Mouse (Mus musculus) thymus, postnatal 14 days (tissue): ENCODE results near the gene Rfx4.

ENCODE experiments used
- DNase-seq: peaks from one replicate; pipeline ENCODE4 v3.0.0; 2021

The Rfx4 gene

DNA sequence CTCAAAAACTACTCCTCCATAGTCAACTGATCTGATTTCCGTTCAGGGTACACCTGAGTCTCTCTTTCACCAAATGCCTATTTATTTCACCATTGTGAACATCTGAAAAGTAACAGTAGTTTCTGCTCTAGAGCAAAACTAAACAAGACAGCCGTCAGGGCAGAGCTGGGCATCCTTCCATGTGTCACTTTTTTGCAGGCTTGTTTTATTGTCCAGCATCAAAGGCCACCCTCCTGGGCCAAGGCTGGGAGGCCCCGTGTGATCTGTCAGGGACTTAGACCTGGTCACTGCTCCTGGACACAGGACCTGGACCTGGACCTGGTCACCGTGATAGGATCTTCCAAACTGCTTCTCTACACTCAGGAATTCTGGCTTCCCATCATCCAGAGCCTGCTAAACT, 116.1 kb downstream of the Rfx4 start:
- no peak for DNase-seq

DNA sequence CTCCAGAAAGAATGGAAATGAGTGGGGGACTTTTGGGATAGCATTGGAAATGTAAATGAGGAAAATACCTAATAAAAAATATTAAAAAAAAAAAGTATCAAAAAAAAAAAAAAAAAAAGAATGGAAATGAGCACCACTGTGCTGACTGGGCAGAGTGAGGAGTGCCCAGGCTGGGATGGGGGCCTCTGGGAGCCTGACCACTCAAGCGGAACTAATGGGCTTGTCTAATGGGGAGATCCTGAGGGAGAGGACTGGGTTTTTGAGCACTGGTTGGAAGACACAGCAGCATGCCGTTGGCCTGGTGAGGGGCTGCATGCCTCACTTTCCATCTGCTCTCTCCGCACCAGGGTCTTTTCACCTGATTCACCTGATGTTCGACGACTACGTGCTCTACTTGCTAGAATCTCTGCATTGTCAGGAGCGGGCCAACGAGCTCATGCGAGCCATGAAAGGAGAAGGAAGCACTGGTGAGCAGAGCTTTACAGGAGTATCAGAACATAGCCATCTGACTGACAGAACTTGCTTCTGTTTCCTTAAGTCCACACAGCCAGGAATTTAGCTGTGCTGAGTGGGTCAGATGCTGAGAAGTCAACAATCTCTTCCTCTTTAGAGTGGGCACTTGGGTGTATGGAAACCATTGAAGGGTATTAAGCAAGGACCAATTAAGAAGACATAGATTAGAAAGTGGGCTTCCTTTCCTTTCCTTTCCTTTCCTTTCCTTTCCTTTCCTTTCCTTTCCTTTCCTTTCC, 124.1 kb downstream of the Rfx4 start:
- no peak for DNase-seq

DNA sequence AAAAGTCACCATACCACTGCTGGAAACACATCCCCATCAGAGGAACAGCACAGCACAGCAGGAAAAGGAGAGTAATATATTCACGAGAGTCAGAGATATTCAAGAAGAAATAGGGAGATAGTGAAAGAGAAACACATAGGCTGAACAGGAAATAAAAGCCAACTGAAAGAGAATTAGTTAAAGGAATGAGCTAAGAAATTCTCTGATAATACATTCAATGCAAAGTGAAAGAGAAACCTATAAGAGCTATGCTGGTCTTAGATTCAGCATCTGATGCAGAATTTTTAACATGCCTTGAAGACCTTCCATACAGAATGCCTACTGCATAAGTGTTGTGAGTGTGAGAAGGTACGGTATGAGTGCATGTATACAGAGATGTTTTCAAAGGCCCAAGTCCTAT, 126.7 kb downstream of the Rfx4 start:
- DNase-seq = no peak

DNA sequence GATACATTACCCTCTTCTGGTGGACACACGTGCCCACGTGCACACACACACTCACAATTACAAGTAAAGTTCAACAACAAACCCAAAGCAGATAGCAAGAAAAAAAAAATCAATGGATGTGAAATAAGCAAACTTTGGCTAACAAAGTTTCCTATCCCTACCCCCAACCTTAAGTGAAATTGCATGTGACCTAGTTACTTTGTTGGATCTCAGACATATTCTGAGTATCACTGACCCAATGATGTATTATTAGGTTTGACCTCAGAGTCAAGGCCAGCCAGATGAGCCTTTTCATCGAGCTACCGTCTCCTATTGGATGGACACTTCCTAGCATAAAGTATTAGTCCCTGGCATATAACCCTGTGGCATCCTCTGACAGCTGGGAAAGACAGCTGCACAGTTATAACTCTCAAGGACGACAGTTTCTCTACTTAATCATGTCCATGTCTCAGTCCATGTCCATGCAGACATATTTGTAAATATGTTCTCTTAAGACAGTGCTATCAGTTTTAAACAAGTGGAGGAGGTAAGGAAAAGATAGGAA, 129.6 kb downstream of the Rfx4 start:
- DNase-seq = no peak

DNA sequence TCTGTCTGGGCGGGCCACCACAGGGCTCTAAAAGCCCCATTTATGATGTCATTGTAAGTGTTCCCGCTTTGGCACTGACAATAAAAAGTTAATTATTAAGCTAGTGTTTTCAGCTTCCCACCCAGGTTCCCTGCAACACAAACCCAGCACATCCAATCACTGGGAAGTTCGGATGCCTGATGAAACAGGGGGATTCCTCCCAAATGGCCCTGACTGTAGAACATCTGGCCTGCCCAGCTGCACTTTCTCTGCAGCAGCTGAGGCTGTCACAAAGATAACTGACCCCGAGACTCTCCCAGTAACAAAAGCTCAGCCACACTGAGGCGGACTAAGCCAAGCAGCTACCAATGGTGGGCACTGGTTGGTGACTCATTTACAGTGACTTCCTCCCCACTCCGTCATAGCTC, 130.4 kb downstream of the Rfx4 start:
- DNase-seq = no peak

DNA sequence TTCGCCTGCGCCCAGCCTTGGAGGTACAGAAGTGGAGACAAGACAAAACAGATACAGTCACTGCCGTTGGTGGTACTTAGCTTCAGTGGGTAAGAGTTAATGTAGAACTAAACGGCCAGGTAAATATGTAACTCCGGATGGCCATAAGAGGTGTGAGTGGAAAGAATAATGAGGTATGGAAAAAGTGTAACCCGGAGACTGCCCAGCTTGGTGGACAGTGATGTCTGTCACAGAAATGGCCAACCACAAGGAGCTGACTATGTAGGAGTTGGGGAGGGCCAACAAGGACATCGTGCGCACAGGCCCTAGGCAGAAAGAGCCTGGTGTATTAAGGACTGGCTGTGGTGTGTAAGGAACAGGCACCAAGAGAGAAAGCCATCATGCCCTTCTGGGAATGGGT, 130.9 kb downstream of the Rfx4 start:
- DNase-seq = no peak

DNA sequence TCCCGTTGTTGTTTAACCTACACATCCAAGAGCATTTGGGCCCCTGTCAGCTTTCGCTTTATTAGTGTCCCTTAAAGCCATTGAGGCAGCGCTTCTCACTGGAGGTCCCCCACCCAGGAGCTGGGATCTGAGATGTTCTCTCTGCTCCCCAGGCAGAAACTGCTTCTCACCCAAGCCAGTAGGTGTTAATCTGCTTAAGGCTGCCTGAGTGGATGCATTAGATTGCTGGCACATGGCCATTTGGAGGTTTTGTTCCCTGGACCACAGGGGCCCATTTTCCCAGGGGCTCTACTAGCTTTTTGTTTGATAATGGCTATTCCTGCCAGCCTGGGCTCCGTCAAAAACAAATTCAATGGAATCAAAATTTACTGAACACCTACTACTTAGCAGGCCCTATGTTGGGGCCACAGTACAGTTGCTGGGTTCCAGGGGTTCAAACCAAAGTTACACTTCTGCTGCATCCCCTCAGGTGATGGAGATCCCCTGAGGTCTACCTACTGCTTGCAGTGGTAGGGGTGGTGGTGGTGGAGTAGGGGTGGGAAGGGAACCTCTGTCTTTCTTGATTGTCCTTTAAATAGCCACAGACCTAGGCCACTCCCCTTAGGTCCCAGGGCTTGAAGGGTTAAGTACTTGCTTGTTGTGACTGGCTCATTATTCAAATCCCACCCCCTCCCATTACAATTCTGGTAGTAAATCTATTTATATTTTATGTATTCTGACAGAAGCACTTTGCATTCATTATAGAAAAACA, 133.4 kb downstream of the Rfx4 start:
- DNase-seq = no peak

DNA sequence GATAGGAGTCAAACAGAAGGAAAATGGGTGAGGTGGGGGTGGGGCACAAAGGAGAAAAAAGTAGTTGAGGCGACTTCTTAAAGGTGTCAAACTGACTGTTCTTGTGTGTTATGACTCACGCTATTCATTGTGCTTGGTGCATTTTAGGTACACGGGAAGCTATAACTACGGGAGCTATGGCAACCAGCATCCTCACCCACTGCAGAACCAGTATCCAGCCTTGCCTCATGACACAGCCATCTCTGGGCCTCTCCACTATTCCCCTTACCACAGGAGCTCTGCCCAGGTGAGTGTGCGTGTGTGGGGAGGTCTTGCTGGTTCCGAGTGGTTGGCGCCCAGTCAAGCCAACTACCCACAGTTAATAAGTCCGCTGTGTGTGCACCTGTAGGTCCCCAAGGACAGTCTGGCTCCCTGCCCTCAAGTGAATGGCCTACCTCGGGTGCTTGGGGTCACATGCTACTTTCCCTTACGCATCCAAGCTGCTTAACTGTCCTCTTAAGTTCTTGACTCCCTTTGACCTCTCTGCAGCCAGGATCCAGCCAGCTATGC, 140.0 kb downstream of the Rfx4 start:
- DNase-seq = no peak

DNA sequence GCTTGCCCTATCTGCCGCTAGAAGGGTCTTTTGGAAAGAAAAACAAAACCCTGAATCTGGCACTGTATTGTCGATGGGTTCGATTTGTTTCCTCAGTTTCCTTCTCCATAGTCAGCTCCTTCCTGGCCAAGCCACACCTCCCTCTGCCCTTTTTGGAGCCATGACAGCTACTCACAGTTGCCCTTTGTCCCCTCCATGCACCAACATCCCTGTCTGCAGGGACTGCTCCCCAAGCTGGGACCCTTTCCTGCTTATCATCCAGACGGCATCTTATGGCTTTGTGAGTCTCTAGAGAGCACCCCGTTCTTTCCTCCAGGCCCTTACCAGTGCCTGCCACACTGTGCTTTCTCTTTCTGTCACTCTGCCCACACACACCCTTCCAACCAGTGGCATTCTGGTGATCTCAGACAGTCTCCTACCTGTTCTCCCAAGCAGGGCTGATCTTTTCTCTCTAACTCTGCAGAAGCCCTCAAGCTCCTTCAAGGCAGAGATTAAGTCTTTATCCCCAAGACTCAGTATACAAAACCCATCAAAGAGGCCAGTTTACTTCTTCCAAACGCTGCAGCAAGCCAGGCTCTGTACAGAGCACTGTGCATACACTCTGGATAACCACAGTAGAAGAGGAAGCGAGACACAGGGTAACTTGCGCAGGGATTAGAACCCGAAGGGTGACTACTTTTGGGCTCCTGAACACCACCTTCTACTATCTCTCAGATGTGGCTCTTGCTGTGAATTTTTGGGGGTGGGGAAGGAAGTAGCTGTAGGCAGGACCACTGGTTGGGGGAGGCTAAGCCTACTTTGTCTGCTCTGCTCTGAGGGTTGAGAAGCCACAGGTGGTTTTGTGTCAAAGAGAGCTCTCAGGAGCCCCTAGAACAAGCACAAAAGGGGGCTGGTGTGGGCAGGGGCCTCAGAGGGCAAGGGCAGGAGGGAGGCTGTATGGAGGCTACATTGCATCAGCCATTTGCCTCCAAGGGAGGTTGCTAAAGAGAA, 141.4 kb downstream of the Rfx4 start:
- peak; percentile 70 for DNase-seq

DNA sequence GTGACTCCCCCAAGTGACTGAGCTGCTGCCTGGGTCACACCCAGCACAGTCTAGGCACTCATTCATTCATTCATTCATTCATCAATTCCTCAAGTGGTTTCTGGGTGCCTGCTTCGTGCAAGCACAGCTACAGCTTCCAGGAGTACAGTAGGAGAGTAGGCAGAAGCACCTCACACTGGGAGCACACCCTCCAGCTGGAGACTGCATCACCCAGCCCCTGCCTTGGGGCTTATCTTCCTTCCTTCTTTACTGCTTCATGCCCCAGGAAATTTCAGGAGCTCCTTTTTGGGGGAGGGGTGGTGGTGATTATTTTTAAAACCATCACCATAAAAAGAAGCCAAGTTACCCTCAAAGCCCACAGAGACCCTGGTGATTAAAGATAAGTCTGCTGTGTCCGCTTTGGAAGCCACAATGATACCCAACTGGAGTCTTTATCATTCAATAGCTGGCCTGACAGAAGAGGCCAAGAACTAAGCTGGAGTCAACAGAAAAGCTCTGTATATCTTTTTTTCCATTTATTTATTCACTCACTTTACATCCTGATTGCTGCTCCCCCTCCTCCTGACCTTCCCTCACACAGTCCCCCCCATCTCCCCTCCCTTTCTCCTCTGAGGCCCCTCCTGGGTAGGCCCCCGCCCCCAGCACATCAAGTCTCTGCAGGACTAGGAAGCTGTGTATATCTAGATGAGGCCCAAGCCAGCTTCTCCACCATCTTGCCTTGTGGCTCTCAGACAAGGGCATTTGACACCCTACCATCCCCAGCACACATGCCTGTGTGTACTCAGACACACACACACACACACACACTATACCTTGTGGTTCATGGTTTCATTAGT, 142.5 kb downstream of the Rfx4 start:
- DNase-seq = no peak

DNA sequence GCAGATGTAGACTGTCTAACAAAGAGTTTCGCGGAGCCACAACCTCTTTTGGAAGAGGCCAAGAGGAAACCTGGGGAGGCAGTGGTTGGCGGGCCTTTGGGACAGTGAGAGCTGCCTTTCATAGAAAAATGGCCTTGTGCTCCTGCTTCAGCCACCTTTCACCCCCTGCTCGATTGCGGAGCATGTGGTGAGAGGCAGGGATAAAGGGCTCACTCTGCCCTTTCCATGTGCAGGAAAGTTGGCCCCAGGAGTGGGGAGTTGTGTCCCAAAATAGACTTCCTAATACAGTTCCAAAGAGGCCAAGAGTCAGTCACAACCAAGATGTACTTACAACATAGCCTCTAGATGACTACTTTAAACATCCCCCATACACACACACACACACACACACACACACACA, 145.8 kb downstream of the Rfx4 start:
- DNase-seq = no peak

DNA sequence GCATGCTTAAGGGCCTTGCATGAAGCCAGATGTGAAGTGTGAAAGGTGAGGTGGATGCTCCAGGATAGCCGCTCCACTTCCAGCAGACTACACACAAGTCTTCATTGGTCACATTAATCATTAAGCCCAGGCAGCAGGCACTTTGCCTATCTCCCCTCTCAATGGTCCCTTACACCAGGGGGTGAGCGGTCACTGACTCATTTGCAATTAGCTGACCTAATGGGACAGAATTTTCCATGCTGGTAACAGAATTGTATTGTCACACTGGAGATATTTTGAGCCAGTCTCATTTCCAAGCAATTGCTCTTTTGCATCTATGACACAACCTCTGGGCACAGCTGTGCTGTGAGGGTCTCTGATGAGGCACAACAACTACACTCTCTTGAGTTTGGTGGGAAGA, 146.4 kb downstream of the Rfx4 start:
- DNase-seq = no peak

DNA sequence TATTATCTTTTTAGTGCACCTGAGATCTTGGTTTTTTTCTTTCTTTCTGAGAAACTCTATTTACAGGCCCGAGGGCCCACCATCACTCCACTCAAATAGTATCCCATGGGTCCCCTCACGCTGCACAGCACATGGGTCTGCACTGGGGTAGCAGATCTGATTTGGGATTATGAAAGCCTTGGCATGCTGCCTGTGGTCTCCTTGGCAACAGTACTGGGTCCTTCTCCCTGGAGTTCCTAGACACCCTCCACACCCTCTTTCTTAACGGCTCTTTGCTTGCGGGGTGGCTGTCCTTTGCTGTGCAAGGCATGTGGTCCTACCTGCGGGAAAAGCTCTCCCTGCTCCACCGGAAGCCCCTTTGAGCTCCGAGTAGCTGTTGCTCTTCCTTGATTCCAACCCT, 147.4 kb downstream of the Rfx4 start:
- no peak for DNase-seq

DNA sequence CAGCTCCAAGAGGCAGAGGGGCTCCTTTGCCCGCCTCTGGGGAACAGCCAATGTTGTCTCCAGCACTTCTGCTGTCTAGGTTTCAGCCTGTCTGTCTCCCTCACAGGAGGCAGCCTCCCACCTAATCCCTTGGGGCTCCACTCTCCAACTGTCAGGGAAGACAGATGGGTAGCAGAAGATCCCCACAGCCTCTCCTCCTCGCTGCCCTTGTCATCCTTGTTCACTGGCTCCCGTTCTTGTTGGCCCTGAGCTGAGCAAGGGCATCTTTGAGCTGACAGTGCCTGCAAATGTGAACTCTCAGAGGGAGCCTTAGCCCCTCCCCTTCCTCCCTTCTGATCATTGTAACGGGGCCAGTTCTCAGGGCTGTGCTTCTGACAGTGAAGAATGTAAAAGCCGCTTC, 147.9 kb downstream of the Rfx4 start:
- DNase-seq = peak; percentile 60

DNA sequence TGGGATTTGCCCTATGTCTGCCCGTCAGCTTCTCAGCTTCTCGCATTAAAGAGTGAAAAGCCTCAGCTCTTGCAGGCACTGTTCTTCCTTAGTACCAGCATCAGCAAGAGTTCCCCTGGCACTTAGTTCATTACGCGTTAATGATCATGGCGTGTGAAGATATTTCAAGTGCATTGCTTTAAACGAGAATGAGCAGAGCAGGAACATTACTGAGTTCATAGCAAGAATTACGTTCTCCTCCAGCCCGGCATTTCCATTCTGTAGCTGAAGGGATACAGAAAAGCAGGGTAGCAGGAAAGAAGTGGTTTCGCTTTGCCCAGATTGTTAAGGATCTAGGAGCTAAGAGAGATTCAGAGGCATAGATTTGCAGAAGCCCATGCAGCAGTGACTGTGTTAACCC, 151.0 kb downstream of the Rfx4 start:
- DNase-seq = no peak

DNA sequence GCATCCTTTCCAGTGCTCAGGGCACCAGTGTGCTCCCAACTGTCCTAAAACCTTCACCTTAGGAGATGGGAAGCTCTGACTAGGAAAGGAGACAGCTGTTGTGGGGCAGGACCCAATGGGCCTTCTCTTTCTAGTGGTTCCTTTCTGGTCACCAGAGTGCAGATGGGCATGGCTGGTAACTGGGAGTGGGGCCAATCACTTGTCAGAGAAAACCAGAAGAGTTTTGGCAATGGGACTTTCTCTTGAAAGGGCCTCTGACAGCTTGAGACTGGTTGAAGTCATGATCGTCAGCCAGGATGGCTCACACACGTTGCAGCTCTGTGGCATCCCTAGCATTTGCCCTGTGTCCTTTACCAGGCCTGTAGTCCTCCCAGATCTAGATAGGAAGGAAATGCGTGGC, 152.1 kb downstream of the Rfx4 start:
- no peak for DNase-seq

DNA sequence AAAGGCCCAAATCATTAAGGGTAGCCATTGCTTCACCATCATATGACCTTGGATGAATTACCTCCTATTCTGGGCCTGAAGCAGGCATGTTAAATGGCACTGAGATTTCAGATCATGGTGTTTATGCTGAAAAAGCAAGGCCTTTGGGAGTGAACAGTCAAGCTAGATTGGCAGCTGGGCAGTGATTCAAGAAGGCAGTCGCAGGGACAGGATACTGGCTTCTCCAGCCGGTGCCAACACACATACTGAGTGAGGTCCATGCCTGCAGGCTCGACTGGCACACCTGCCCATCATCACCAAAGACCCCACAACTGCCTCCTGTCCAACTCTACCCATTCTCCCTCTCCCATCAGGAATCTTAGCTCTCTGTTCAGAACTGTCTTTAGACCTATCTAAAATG, 152.6 kb downstream of the Rfx4 start:
- DNase-seq = no peak

DNA sequence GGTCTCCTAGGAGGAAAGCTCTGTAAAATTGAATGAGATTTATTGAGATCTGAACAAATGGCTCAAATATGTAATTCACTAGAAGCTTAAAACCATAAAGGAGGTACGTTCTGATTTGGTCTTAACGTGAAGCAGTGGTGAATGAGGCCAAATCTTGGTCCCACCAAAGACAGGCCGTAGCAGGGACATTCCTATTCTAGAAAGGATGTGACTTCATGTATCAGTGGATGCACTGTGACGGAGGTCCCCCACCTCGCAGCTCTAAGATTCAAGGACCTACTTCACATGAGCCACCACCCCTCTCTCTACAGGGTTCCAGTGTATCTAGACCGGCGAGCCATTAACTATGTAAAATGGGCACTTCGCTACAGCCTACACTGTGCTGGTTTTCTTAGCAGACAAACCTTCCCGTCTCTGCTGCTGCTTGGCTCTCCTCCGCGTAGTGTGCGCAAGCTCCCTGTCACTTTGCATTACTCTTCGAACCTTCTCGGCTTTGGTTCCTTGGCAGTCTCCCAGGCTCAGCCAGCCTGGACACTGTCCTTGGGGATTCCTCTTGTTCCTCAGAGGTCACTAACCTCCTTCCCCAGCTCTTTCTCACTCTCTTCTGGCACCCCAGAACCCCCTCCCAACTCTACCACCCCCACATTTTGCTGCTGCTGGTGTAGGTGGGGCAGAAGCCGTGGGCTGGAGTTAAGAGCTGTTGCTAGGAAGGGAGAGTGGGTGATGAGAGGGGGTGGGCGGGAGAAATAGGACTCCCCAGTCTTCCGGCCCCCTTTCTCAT, 153.3 kb downstream of the Rfx4 start:
- no peak for DNase-seq

DNA sequence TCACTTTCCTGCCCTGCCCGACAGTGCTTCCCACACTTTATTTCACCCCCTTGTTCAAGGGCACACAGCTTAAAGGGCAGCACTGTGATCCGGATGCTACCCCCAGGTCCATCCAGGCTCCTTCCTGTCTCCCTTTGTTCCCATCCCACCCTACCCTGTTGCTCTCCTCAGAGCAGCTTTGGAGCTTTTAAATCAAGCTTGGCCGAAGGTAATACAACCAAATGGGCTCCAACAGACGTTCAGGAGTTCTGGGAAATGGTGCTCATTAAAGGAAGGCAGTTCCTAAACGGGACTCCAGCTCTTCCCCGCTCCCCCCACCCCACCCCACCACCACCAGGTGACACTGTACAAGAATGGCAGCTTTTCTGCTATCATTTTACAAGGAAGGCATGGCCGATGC, 154.3 kb downstream of the Rfx4 start:
- no peak for DNase-seq

DNA sequence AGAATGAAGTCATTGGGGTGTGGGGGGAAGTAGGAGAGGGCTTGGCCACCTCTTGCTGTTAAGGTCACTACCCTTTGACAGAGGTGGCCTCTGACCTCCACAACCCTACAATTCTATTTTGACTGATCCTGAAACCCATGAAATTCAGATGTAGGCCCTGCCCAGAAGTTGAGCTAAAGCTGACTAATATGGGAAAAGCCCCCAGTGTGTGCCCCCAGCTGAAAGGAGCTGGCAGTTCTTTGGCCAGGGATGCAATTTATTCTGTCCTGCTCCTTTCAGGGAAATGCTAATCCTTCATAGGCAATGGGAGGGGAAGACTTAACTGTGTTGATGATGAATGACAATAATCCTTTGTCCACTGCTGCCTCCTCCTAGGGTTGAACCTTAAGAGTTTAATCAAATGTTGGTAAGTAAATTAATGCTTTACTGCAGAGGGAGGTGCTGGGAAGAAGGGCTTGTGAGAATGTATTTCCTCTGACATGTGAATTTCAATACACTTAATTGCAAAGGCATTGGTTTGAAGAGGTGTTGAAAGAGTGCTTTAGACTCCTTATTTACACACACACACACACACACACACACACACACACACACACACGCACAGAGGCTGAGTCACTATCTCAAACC, 155.0 kb downstream of the Rfx4 start:
- no peak for DNase-seq

DNA sequence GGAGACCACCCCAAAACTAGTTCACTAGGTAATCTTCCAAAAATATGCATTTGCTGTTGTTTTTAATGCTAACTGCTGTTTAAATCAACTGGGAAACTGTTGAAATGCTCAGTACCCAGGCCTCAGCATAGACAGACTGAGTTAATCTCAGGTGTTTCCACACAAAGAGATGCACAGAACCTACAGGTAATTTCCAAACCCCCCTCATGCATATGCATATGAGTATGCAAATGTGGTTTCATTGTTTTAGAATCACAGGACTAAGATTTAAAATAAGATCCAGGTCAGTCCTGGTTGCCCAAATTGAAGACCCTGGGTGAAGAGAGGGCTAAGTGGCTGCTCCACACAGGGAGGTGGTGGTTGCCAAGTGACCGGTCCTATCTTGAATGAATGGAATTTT, 157.3 kb downstream of the Rfx4 start:
- no peak for DNase-seq
